Mouse (Mus musculus) forebrain, embryonic 11.5 days (tissue): ENCODE results near the gene Hsh2d. TPM values are rescaled to one million over a fixed set of nuclear protein-coding genes. Genes with fewer than 3 reads are reported as not detected.
A peak's percentile ranks its signal among the peaks of the same experiment; 100 is the strongest.

Experiments
- ATAC-seq: fragments of 200-750 bp; cut with Nextera tagmentation; replicated peaks from 2 replicates; pipeline ENCODE4 v1.8.0; 2017; ENCODE audit warnings: moderate TSS enrichment; ENCODE audit not compliant: low FRiP score
- DNase-seq: peaks from one replicate; pipeline ENCODE4 v3.0.0-alpha.2; 2017; ENCODE audit warnings: low spot score
- H3K27ac ChIP-seq: fragments of 300-500 bp; sonication (generic); 2 replicates; pipeline ENCODE4 v1.5.1; 2014; ENCODE audit warnings: low read depth, low read length
- H3K27me3 ChIP-seq: fragments of 300-500 bp; sonication (generic); 2 replicates; pipeline ENCODE4 v1.6.1; 2014; ENCODE audit warnings: mild to moderate bottlenecking, low read length, mixed read lengths; ENCODE audit not compliant: control insufficient read depth, insufficient read depth
- H3K36me3 ChIP-seq: fragments of 300-500 bp; sonication (generic); 2 replicates; pipeline ENCODE4 v1.6.1; 2014; ENCODE audit warnings: mild to moderate bottlenecking, low read length, moderate library complexity, mixed read lengths; ENCODE audit not compliant: control insufficient read depth, insufficient read depth
- H3K4me1 ChIP-seq: fragments of 300-500 bp; sonication (generic); replicated peaks from 2 replicates; pipeline ENCODE4 v1.6.1; 2014; ENCODE audit warnings: low read length, mixed read lengths; ENCODE audit not compliant: control insufficient read depth, insufficient read depth
- H3K4me2 ChIP-seq: fragments of 300-500 bp; sonication (generic); 2 replicates; pipeline ENCODE4 v1.6.1; 2014; ENCODE audit warnings: low read depth, mild to moderate bottlenecking, low read length, moderate library complexity, mixed read lengths; ENCODE audit not compliant: severe bottlenecking
- H3K4me3 ChIP-seq: fragments of 300-500 bp; sonication (generic); 2 replicates; pipeline ENCODE4 v1.5.1; 2014; ENCODE audit warnings: low read depth, low read length
- H3K9ac ChIP-seq: fragments of 300-500 bp; sonication (generic); 2 replicates; pipeline ENCODE4 v1.6.1; 2014; ENCODE audit warnings: low read length
- H3K9me3 ChIP-seq: fragments of 300-500 bp; sonication (generic); 2 replicates; pipeline ENCODE4 v1.6.1; 2016; ENCODE audit warnings: low read length, mixed read lengths; ENCODE audit not compliant: control insufficient read depth
- WGBS: fragments of 180-500 bp; shearing (Covaris S2); extraction: QIAGEN DNeasy Blood & Tissue Kit; methylation state at CpG from one replicate; pipeline ENCODE4 v1.1.7; 2014; 5-methylcytosine and 5-hydroxymethylcytosine counted together
- polyA plus RNA-seq: library from polyadenylated mRNA; unstranded; fragments of >200 nt; fragmentation: Nextera tagmentation; extraction: Ambion mirVana; gene quantifications from 2 replicates; pipeline ENCODE4 v1.2.1, GENCODE M21; 2014

Hsh2d gene
- not detected in 2 replicates for polyA plus RNA-seq

DNA sequence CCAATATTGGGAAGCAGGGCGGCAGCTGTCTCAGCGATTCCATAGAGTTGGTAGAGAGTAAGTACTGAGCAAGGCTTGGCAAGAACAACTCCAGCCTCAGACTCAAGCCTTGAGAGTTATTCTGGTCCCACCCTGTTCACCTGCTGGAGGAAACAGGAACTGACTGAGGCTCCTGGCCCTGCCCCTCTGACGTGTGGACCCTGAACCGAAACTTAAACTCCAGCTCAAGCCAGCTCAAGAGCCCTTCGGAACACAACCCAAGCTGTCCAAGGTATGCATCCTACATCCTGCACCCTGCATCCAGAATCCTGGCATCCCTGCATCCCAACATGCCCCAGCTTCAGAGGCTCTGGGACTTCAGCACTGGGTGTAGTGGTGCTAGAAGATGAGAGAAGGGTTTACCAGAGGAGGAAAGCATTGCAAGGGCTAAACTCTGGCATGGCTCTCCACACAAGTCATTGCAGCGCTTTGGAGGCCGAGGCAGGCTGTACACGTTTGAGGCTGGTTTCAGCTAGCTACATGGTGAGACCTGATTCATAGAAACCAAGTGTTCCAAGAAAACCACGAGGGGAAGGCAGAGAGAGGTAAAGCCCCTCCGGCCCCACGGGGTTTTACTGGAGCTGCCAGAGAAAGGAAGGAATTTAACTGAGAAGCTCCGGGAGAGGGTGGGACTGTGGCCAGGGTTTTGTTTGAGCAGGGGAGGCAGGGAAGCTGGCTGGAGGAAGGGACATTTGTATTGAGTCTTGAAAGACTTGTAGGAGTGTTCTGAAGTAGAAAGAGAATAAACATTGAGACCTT, at the start of gene Hsh2d:
Gene Hsh2d, plus strand, starts transcription at position 222 of the 798 bp plus-strand sequence.
- H3K4me1 ChIP-seq: no peaks in the 10 kb centered on the region
- H3K4me2 ChIP-seq: no peak within 1 kb of the TSS
- H3K4me3 ChIP-seq: no peak within 1 kb of the TSS
- 74% methylated on average over 12 of the region's 12 CpGs for WGBS
- H3K27ac ChIP-seq: no peak within 1 kb of the TSS
- no peak for DNase-seq
- no peaks in the 10 kb centered on the region for H3K36me3 ChIP-seq
- no peak for ATAC-seq
- no peaks in the 10 kb centered on the region for H3K27me3 ChIP-seq
- no peaks in the 10 kb centered on the region for H3K9me3 ChIP-seq
- no peak within 1 kb of the TSS for H3K9ac ChIP-seq

DNA sequence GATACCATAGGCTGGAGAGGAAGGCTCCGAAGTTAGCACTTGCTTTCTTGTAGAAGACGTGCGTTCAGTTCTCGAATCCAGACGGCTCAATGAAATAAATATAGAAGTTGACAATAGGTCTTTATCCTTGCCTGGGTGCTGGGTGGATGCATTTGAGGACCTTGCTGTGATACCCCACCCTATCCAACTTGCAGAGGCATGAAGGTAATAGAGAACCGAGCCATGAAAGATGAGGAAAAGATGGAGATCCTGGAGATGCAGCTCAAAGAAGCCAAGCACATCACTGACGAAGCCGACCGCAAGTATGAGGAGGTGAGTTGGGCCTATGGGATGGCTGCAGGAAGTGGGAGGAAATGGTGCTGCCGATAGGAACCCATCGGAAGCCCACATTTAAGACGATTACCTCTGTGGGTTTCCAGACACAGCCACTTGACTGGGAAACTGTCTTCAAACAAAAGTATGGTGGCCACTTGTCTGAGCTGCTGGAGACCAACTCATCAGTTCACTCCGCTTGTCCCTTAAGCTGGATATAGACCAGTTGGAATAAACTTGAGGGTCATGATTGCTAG, 46.1 kb upstream of the Hsh2d start:
- DNase-seq (no peak), ATAC-seq (no peak)
- H3K27me3 ChIP-seq: no peaks in the 10 kb centered on the region
- no peak overlapping the region for H3K9ac ChIP-seq
- H3K4me2 ChIP-seq: no peak overlapping the region
- H3K9me3 ChIP-seq: no peaks in the 10 kb centered on the region
- WGBS: 91% methylated on average over 13 of the region's 13 CpGs
- no peaks in the 10 kb centered on the region for H3K4me1 ChIP-seq
- H3K27ac ChIP-seq: no peak overlapping the region
- no peak overlapping the region for H3K4me3 ChIP-seq
- H3K36me3 ChIP-seq: peaks cover 20% of the 10 kb centered on the region; the same call in 1 of the 2 replicates

DNA sequence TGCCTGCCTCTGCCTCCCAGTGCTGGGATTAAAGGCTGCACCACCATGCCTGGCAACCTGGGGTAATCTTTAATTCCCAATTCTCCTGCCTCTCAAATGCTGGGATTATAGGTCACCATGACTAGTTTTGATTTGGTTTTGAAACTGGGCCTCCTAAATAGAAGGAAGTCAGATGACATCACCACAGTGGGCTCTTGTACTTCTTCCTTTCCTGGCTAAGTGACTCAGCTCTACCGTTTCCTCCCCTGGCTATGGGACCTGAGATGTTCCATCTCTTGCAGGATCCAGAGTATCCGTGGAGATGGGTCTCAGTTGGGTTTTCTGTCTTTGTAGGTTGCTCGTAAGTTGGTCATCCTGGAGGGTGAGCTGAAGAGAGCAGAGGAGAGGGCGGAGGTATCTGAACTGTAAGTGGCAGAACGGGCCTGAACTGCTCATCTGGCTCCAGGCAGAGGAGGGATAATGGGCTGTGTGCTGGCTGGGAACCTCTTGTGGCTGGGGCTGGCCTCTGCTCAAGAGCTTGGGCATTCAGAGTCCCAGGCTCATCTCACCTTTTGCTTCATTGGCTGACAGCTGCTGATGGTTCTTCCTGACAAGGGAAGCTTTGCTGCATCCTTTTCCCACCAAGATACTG, 45.0 kb upstream of the Hsh2d start:
- Histone ChIP-seq H3K36me3 (peaks cover 15% of the 10 kb centered on the region; the same call in 1 of the 2 replicates), H3K27ac (no peak overlapping the region)
- DNase-seq: peak; percentile 35

DNA sequence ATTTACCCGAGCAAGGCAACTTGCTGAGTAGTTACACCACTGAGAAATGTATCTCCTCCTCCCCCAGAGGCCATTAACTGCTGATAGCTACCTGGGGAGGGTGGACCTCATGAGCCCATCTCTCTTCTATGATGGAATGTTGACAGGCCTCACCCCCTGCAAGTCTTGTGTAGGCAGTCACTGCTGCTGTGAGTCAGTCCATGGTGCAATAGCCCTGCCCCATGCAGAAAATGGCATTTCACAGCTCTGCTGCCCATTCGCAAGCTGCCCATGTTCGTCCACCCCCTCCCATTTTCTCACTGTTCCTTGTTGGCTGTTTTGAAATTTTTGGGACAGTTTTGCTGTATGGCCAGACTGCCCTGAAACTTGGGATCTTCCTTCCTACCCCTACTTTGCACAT, 43.9 kb upstream of the Hsh2d start:
- Histone ChIP-seq H3K4me3 (no peak overlapping the region), H3K4me2 (no peak overlapping the region), H3K36me3 (peaks cover 15% of the 10 kb centered on the region; the same call in 1 of the 2 replicates), H3K9ac (no peak overlapping the region), H3K27ac (no peak overlapping the region), H3K27me3 (no peaks in the 10 kb centered on the region), H3K4me1 (no peaks in the 10 kb centered on the region), H3K9me3 (no peaks in the 10 kb centered on the region)
- WGBS: 92% methylated on average over 3 of the region's 3 CpGs
- peak; percentile 13 for DNase-seq
- no peak for ATAC-seq

More for the DNA sequence above, 45.0 kb upstream of the Hsh2d start:
- Histone ChIP-seq H3K4me1 (no peaks in the 10 kb centered on the region), H3K9ac (no peak overlapping the region), H3K4me2 (no peak overlapping the region), H3K27me3 (no peaks in the 10 kb centered on the region), H3K9me3 (no peaks in the 10 kb centered on the region), H3K4me3 (no peak overlapping the region)
- ATAC-seq: no peak
- WGBS: 88% methylated on average over 5 of the region's 5 CpGs

DNA sequence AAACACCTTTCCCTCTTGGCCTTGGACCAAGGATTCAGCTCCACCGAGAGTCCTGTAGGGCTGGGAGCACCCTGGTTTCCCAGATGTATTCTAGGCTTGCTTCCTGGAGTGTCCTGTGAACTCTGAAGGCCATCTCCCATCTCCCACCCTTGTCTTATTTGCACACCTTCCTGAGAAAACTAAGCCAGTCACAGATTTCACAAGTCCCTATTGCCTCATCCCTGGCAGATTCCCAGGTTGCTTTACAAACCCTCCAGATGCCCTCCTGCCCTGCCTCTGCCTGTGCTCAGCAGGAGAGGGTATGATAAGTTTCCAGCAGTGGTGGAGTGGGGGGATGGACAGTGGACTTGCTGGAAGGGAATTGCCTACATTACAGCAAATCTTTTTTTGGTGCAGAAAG, 43.4 kb upstream of the Hsh2d start:
- H3K4me3 ChIP-seq: no peak overlapping the region
- no peak overlapping the region for H3K4me2 ChIP-seq
- DNase-seq (no peak), ATAC-seq (no peak)
- WGBS: 92% methylated on average over 1 of the region's 1 CpGs
- H3K9ac ChIP-seq: no peak overlapping the region
- H3K36me3 ChIP-seq: peaks cover 15% of the 10 kb centered on the region; the same call in 1 of the 2 replicates
- no peaks in the 10 kb centered on the region for H3K9me3 ChIP-seq
- no peaks in the 10 kb centered on the region for H3K4me1 ChIP-seq
- no peak overlapping the region for H3K27ac ChIP-seq
- no peaks in the 10 kb centered on the region for H3K27me3 ChIP-seq

DNA sequence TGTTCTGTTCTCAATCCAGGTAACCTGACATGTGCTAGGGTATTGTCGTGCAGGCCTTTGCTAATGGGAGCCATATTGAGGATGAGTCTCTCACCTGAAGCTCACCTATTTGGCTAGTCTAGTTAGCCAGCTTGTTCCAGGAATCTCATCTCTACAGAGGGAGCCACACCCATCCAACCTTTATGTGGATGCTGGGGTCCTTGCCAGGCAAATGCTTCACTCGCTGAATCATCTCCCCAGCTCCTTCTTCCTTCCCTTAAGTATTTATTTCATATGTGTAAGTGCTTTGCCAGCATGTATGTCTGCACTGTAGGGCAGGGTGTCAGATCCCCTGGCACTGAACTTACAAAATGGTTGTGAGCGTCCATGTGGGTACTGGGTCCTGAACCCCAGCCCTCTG, 42.9 kb upstream of the Hsh2d start:
- Histone ChIP-seq H3K36me3 (peaks cover 15% of the 10 kb centered on the region; the same call in 1 of the 2 replicates), H3K27ac (no peak overlapping the region), H3K9ac (no peak overlapping the region), H3K9me3 (no peaks in the 10 kb centered on the region), H3K4me3 (no peak overlapping the region), H3K4me1 (no peaks in the 10 kb centered on the region), H3K27me3 (no peaks in the 10 kb centered on the region), H3K4me2 (no peak overlapping the region)
- ATAC-seq (no peak), DNase-seq (no peak)
- WGBS: 93% methylated on average over 3 of the region's 3 CpGs

DNA sequence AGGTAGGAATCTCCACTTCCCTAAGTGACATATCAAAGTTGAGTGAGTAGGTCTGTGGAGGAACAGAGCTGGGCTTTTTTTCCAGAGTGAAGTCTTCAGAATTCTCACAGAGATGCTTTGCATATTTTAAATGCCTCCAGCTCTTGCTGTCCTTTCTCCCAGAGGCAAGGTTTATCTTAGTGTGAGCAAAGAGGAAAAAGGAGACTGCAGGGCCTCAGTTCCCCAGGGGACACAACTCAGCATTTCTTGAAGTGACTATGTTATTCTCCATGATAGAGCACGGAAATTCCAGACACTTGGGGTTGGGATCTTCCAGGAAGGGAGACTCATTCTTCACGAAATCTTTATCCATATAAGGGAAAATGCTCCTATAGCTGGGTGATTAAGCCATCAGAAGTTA, 42.2 kb upstream of the Hsh2d start:
- no peaks in the 10 kb centered on the region for H3K9me3 ChIP-seq
- no peak overlapping the region for H3K4me2 ChIP-seq
- H3K4me3 ChIP-seq: no peak overlapping the region
- WGBS: 89% methylated on average over 2 of the region's 2 CpGs
- H3K27ac ChIP-seq: no peak overlapping the region
- no peak for ATAC-seq
- DNase-seq: no peak
- H3K36me3 ChIP-seq: peaks cover 15% of the 10 kb centered on the region; the same call in 1 of the 2 replicates
- no peak overlapping the region for H3K9ac ChIP-seq
- H3K4me1 ChIP-seq: no peaks in the 10 kb centered on the region
- H3K27me3 ChIP-seq: no peaks in the 10 kb centered on the region

DNA sequence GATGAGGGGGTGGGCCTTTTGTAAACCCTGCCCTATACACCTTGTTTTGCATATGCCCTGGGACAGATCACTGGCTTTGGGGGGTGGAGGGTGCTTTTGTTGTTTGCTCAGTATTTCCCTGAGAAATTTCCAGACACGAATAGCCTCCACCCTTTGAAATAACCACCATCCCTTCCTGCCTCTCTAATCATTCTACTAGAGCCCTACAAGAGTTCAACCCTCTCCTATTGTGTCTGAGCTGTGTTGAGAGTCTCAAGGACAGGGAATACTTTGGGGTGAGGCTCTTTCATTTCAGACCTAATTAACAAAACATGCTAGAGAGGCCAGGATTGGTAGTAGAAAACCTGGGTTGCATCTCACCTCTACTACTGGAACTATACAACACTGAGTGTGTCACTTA, 40.4 kb upstream of the Hsh2d start:
- Histone ChIP-seq H3K4me3 (no peak overlapping the region), H3K36me3 (peaks cover 15% of the 10 kb centered on the region; the same call in 1 of the 2 replicates), H3K4me1 (no peaks in the 10 kb centered on the region), H3K9ac (no peak overlapping the region), H3K9me3 (no peaks in the 10 kb centered on the region), H3K4me2 (no peak overlapping the region), H3K27me3 (no peaks in the 10 kb centered on the region), H3K27ac (no peak overlapping the region)
- DNase-seq: no peak
- WGBS: 90% methylated on average over 1 of the region's 1 CpGs
- ATAC-seq: no peak
